Mouse (Mus musculus): ENCODE measurements around the gene Shisa9.
"Not testable (repeated sequence)": the region's sequence is repeated elsewhere in the genome, so short reads cannot be mapped to it uniquely, and the experiment has no call there.

The Shisa9 gene

DNA sequence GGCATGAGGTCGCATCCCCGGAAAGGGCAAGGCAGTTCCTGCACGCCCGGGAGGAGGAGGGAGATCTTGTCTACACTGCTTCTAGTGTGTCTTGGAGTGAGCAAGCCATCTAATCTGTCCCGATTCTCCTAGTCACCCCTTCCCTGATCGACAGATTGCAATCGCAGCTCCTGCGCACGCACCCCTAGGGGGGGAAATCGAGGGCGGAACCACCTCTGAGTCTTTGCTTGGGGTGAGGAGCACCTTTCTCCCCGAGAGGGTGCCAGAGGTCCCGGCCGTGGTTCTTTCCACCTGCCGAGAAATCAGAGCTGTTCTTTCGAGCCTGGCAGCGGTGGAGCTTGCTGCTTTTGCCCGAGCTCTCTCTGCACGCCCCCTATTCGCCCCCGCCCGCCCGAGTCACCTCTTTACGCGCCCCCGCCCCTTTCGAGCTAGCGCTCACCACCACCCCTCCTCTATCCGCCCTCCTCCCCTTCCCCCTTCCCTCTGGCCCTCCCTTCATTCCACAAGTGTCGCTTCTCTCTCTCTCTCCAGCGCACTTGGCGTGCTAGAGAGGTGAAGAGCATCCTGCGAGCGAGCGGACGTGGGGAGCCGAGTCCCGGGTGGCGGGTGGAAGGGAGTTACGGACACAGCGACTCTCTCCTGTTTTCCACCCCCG is at the start of gene Shisa9:
TSS of gene Shisa9 (plus strand) at position 498 of the 655 bp plus-strand sequence.
- no peak for DNase-seq (ENCODE audit: extremely low read depth, low read depth, low spot score)

GRCm38 (mm10) chr16:11940477-11940876 is 43.4 kb upstream of the Shisa9 start:
- no peak for DNase-seq (ENCODE audit: extremely low read depth, low read depth, low spot score)

- no peak for DNase-seq (ENCODE audit: extremely low read depth, low read depth, low spot score)
Observed at GRCm38 (mm10) chr16:11960691-11961090, 23.2 kb upstream of the Shisa9 start.

- DNase-seq (ENCODE audit: extremely low read depth, low read depth, low spot score) = no peak
Observed at GRCm38 (mm10) chr16:11966041-11966440, 17.9 kb upstream of the Shisa9 start.

DNA sequence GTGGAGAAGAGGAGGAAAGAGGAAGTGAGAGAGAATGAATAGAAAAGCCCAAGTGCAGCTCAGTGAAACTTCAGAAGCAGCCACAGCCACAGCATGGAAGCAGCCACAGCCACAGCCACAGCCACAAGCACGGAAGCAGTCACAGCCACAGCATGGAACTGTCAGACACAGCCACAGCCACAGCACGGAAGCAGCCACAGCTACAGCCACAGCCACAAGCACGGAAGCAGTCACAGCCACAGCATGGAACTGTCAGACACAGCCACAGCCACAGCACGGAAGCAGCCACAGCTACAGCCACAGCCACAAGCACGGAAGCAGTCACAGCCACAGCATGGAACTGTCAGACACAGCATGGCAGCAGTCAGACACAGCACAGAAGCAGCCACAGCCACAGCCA is 17.1 kb upstream of the Shisa9 start:
- not testable (repeated sequence) for DNase-seq (ENCODE audit: extremely low read depth, low read depth, low spot score)

DNA sequence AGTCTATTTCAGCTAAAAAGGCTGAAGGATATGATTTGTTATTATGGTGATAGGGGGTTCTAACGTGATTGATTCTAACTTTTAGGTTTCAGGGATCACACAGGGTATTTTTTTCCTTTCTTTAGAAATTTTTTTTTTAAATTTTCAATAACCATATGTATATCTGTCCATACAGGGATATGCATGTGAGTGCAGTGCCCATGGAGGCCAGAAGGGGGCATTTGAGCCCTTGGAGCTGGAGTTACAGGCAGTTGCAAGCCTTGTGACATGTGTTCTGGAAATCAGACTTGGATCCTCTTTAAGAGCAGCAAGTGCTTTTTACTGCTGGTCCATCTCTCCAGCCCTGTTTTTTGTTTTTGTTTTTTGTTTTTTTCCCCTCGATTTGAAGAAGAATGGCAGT is 16.3 kb upstream of the Shisa9 start:
- DNase-seq (ENCODE audit: extremely low read depth, low read depth, low spot score) = no peak

GRCm38 (mm10) chr16:11973707-11974106 is 10.2 kb upstream of the Shisa9 start:
- no peak for DNase-seq (ENCODE audit: extremely low read depth, low read depth, low spot score)

DNA sequence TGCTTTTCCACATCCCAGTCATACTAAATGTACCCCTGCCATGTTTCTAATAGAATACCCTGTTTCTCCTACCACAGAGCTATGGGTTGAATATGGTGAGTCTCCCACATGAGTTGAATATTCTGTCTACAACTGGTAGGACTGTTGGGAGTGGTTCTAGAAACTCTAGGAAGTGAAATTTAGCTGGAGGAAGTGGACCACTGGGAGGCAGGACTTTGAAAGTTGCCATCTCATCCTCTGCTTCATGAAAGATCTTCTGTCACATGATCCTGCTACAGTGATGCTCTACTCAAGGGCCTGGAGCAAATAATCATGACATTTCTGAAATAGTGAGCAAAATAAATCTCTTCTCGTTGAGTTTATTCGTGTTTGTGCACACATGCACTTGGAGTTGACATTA is 7.2 kb upstream of the Shisa9 start:
- DNase-seq (ENCODE audit: extremely low read depth, low read depth, low spot score) = no peak

GRCm38 (mm10) chr16:11980764-11981163 is 3.1 kb upstream of the Shisa9 start:
- no peak for DNase-seq (ENCODE audit: extremely low read depth, low read depth, low spot score)

- DNase-seq (ENCODE audit: extremely low read depth, low read depth, low spot score) = no peak
Observed at GRCm38 (mm10) chr16:11983106-11983615, 752 bp upstream of the Shisa9 start.

- no peak for DNase-seq (ENCODE audit: extremely low read depth, low read depth, low spot score)
Observed at GRCm38 (mm10) chr16:11984271-11984791, 418 bp downstream of the Shisa9 start.

DNA sequence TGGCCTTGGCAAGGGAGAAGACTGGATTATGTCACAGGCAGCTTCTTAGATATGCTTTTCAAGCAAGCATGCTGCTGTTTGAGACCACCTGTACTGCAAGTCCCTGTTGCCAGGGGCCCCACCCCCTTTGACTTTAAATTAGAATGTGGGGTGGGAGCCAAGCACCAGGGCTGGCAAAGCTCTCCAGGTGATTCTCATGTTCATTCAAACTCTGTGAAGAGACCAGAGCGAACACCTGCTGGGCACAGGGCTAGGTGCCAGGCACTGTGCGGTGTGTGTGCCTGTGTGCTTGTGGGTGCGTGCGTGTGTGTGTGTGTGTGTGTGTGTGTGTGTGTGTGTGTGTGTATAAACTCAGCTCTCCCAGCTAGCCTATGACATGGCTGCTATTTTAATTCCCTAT is 3.1 kb downstream of the Shisa9 start:
- DNase-seq (ENCODE audit: extremely low read depth, low read depth, low spot score) = no peak

GRCm38 (mm10) chr16:12005177-12005576 is 21.3 kb downstream of the Shisa9 start:
- DNase-seq (ENCODE audit: extremely low read depth, low read depth, low spot score) = no peak

DNA sequence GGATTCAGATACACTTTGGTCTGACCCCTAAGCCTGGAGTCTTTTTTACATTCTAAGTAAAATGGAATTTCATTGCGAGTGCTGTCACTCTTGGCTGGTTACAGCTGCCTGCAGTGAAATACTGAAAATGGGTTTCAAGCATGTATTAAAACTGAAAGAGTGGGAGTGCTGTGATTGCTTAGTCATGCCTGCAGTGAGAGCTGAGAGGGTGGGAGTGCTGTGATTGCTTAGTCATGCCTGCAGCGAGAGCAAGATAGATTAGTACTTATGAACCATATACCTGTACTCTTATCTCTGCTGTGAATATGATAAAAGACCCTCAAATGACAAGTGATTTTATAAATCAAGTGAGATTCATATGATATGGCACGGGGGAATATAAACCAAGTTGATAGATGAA is 26.2 kb downstream of the Shisa9 start:
- no peak for DNase-seq (ENCODE audit: extremely low read depth, low read depth, low spot score)

- DNase-seq (ENCODE audit: extremely low read depth, low read depth, low spot score) = no peak
Observed at GRCm38 (mm10) chr16:12012747-12013146, 28.8 kb downstream of the Shisa9 start.

DNA sequence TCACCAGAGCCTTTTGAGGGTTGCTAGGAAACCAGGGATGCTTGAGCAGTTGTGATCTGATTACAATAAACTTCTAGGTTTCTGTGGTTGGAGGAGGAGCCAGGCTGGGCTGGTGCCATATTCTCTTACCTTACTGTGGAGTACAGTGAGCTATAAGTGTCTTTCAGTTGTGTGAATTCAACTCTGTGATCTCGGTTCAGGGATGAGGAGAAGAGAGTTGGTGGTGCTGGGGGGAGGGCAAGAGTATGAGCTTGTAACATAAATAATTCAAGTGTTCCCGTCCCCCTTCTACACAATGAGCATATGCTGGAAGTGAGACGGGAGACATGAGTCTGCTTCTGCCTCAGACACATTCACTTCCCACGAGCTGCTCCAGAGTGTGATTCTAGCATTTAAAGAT is 30.6 kb downstream of the Shisa9 start:
- DNase-seq (ENCODE audit: extremely low read depth, low read depth, low spot score) = no peak

- no peak for DNase-seq (ENCODE audit: extremely low read depth, low read depth, low spot score)
Observed at GRCm38 (mm10) chr16:12017921-12018618, 34.2 kb downstream of the Shisa9 start.

DNA sequence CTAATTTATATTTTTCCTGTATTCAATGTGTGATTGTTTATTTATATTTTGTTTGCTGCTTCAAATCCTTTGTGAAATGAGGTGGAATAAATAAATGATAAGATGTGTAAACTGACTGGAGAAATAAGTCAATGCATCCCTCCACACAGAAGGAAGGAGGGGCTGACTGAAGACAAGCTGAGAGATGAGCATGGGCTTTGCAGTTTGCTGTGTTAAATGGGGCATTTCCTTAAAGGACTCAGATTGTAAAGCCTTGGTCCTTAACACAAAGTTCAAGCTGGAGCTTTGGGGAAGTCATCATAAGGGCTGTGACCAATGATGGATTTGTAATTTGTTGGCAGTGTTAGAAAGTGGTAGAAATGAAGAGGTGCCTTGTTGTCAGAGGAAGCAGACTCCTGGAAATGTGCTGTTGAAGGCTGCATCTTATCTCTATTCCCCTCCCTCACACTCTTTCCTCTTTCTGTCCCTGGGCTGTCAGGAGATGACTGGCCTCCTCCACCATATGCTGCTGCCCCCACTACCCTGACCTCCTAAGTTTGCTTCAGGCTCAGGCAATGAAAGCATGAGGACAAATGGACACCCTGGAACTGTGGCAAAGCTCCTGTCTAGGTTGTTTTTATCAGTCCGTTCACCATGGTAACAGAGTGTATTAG is 36.3 kb downstream of the Shisa9 start:
- DNase-seq (ENCODE audit: extremely low read depth, low read depth, low spot score) = no peak

- DNase-seq (ENCODE audit: extremely low read depth, low read depth, low spot score) = no peak
Observed at GRCm38 (mm10) chr16:12032441-12032840, 48.5 kb downstream of the Shisa9 start.

GRCm38 (mm10) chr16:12034868-12035267 is 51.0 kb downstream of the Shisa9 start:
- DNase-seq (ENCODE audit: extremely low read depth, low read depth, low spot score) = peak; percentile 8

DNA sequence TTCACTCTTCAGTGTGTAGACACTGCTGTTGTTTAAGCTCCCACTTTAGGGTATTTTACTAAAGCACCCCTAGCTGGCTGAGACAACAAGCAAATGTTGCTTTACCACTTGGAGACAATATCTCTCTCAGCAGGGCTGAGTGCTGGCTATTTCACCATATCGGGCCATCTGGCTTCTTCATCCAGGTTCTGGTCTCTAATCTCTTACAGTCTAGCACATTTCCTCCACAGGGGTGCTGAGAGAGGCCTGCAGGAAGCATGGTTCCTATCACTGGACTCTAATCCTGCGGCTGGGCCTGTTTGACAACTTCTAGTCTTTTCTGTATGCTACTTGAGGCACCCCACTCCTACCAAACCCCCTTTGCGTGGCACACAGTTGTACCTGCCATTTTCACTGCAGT is 51.7 kb downstream of the Shisa9 start:
- no peak for DNase-seq (ENCODE audit: extremely low read depth, low read depth, low spot score)

DNA sequence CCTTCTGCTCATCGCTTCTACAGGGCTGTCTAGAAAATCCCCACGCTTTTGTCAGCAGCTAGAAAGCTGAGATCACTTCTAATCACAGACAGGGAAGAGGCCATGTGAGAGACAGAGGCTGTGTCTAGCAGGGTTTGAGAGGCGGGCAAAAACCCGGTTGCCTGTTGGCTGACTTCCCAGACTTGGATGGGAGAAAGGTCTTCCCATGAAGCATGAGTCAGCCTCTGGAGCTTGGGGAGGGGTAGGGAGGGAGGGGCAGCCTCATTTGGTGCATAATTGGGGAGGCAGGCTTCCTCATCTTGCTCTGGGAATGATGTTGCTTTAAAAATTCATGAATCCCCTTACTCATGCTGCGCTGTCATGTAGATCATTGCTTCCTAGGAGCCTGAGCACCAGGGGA is 57.0 kb downstream of the Shisa9 start:
- DNase-seq (ENCODE audit: extremely low read depth, low read depth, low spot score) = no peak

All from fat pad, adult 2 months (tissue).